Mouse (Mus musculus): ENCODE measurements around the gene Celsr2.

GRCm38 (mm10) chr3:108401692-108402527, 13.4 kb downstream of the Celsr2 start:
- TF ChIP-seq EP300 (IDR thresholded peaks at IDR 0.05; ENCODE audit: low read depth) = no peak
- TF ChIP-seq CTCF (IDR thresholded peaks at IDR 0.05; ENCODE audit: low read depth) = peak; percentile 96

Measured in heart, postnatal 0 days (tissue).